Mouse (Mus musculus): Measurements from ENCODE around the gene Shld2. TPM values are rescaled to one million over a fixed set of nuclear protein-coding genes. Genes with fewer than 3 reads are reported as not detected.

Shld2 gene
- polyA plus RNA-seq, 1 experiment = 2.6 TPM

GRCm38 (mm10) chr14:34326606-34327005 is 16.3 kb upstream of the Shld2 start:
- H3K36me3 ChIP-seq (ENCODE audit: control insufficient read depth, insufficient read depth) = peaks cover 47% of the 10 kb centered on the region
- no peaks in the 10 kb centered on the region for H3K27me3 ChIP-seq (ENCODE audit: control insufficient read depth, insufficient read depth, insufficient read length)
- H3ac ChIP-seq (ENCODE audit: control insufficient read depth, insufficient read length) = no peak overlapping the region
- no peak overlapping the region for H3K4me3 ChIP-seq
- H3K4me2 ChIP-seq (ENCODE audit: low read depth) = no peak overlapping the region
- TF ChIP-seq USF1 (IDR thresholded peaks at IDR 0.05; ENCODE audit: low read depth) = no peak
- TF ChIP-seq CEBPB (IDR thresholded peaks at IDR 0.05; ENCODE audit: insufficient read depth, poor library complexity, severe bottlenecking) = no peak
- TF ChIP-seq E2F4 (IDR thresholded peaks at IDR 0.05; ENCODE audit: insufficient read depth) = no peak
- TF ChIP-seq POLR2AphosphoS2 (IDR thresholded peaks at IDR 0.05; ENCODE audit: insufficient read length, low read depth) = no peak
- no peak for TF ChIP-seq TCF12 (IDR thresholded peaks at IDR 0.05; ENCODE audit: insufficient read depth, poor library complexity, severe bottlenecking)
- TF ChIP-seq MAX (IDR thresholded peaks at IDR 0.05; ENCODE audit: low read depth) = no peak
- no peak for TF ChIP-seq REST (IDR thresholded peaks at IDR 0.05; ENCODE audit: insufficient read depth, insufficient read length)
- no peak for TF ChIP-seq MYOG (IDR thresholded peaks at IDR 0.05; ENCODE audit: control insufficient read depth in 1 of 3, insufficient read depth in 1 of 3, insufficient read length in 2 of 3, low read depth in 2 of 3)
- TF ChIP-seq POLR2A (IDR thresholded peaks at IDR 0.05; ENCODE audit: insufficient read length, low read depth) = no peak
- no peak for TF ChIP-seq TCF3 (IDR thresholded peaks at IDR 0.05; ENCODE audit: insufficient read length, low read depth)
- no peak for TF ChIP-seq MYOD1 (IDR thresholded peaks at IDR 0.05; ENCODE audit: control insufficient read depth in 1 of 3, insufficient read length in 2 of 3, low read depth in 2 of 3)
- no peaks in the 10 kb centered on the region for H3K79me2 ChIP-seq (ENCODE audit: control insufficient read depth, insufficient read depth)

GRCm38 (mm10) chr14:34323576-34324085 is 13.3 kb upstream of the Shld2 start:
- no peak overlapping the region for H3K4me3 ChIP-seq

GRCm38 (mm10) chr14:34318113-34318512 is 7.8 kb upstream of the Shld2 start:
- H3K4me2 ChIP-seq (ENCODE audit: low read depth) = no peak overlapping the region
- no peak for TF ChIP-seq POLR2A (IDR thresholded peaks at IDR 0.05; ENCODE audit: insufficient read length, low read depth)
- TF ChIP-seq MAX (IDR thresholded peaks at IDR 0.05; ENCODE audit: low read depth) = no peak
- no peak for TF ChIP-seq USF1 (IDR thresholded peaks at IDR 0.05; ENCODE audit: low read depth)
- no peak overlapping the region for H3K4me3 ChIP-seq
- H3K27me3 ChIP-seq (ENCODE audit: control insufficient read depth, insufficient read depth, insufficient read length) = no peaks in the 10 kb centered on the region
- H3K79me2 ChIP-seq (ENCODE audit: control insufficient read depth, insufficient read depth) = peaks cover 74% of the 10 kb centered on the region
- H3ac ChIP-seq (ENCODE audit: control insufficient read depth, insufficient read length) = no peak overlapping the region
- H3K36me3 ChIP-seq (ENCODE audit: control insufficient read depth, insufficient read depth) = peaks cover 21% of the 10 kb centered on the region

More at GRCm38 (mm10) chr14:34323576-34324085, 13.3 kb upstream of the Shld2 start:
- no peak for TF ChIP-seq USF1 (IDR thresholded peaks at IDR 0.05; ENCODE audit: low read depth)
- peaks cover 19% of the 10 kb centered on the region for H3K79me2 ChIP-seq (ENCODE audit: control insufficient read depth, insufficient read depth)
- no peaks in the 10 kb centered on the region for H3K27me3 ChIP-seq (ENCODE audit: control insufficient read depth, insufficient read depth, insufficient read length)
- peaks cover 52% of the 10 kb centered on the region for H3K36me3 ChIP-seq (ENCODE audit: control insufficient read depth, insufficient read depth)
- H3ac ChIP-seq (ENCODE audit: control insufficient read depth, insufficient read length) = no peak overlapping the region
- no peak overlapping the region for H3K4me2 ChIP-seq (ENCODE audit: low read depth)

GRCm38 (mm10) chr14:34317431-34317830 is 7.1 kb upstream of the Shld2 start:
- Histone ChIP-seq H3K79me2 (ENCODE audit: control insufficient read depth, insufficient read depth) (peaks cover 81% of the 10 kb centered on the region), H3K27me3 (ENCODE audit: control insufficient read depth, insufficient read depth, insufficient read length) (no peaks in the 10 kb centered on the region), H3ac (ENCODE audit: control insufficient read depth, insufficient read length) (no peak overlapping the region), H3K4me2 (ENCODE audit: low read depth) (no peak overlapping the region), H3K36me3 (ENCODE audit: control insufficient read depth, insufficient read depth) (peaks cover 21% of the 10 kb centered on the region), H3K4me3 (no peak overlapping the region)
- TF ChIP-seq REST (IDR thresholded peaks at IDR 0.05; ENCODE audit: insufficient read depth, insufficient read length) (no peak), MYOD1 (IDR thresholded peaks at IDR 0.05; ENCODE audit: control insufficient read depth in 1 of 3, insufficient read length in 2 of 3, low read depth in 2 of 3) (no peak), TCF12 (IDR thresholded peaks at IDR 0.05; ENCODE audit: insufficient read depth, poor library complexity, severe bottlenecking) (no peak), MAX (IDR thresholded peaks at IDR 0.05; ENCODE audit: low read depth) (no peak), USF1 (IDR thresholded peaks at IDR 0.05; ENCODE audit: low read depth) (no peak), POLR2A (IDR thresholded peaks at IDR 0.05; ENCODE audit: insufficient read length, low read depth) (no peak), SRF (IDR thresholded peaks at IDR 0.05; ENCODE audit: control insufficient read depth, insufficient read length, low read depth) (no peak), E2F4 (IDR thresholded peaks at IDR 0.05; ENCODE audit: insufficient read depth) (no peak), CEBPB (IDR thresholded peaks at IDR 0.05; ENCODE audit: insufficient read depth, poor library complexity, severe bottlenecking) (no peak), POLR2AphosphoS2 (IDR thresholded peaks at IDR 0.05; ENCODE audit: insufficient read length, low read depth) (no peak), TCF3 (IDR thresholded peaks at IDR 0.05; ENCODE audit: insufficient read length, low read depth) (no peak), MYOG (IDR thresholded peaks at IDR 0.05; ENCODE audit: control insufficient read depth in 1 of 3, insufficient read depth in 1 of 3, insufficient read length in 2 of 3, low read depth in 2 of 3) (no peak)

GRCm38 (mm10) chr14:34316346-34316745 is 6.1 kb upstream of the Shld2 start:
- H3K27me3 ChIP-seq (ENCODE audit: control insufficient read depth, insufficient read depth, insufficient read length) = no peaks in the 10 kb centered on the region
- H3K79me2 ChIP-seq (ENCODE audit: control insufficient read depth, insufficient read depth) = peaks cover 92% of the 10 kb centered on the region
- no peak overlapping the region for H3K4me3 ChIP-seq
- no peak overlapping the region for H3ac ChIP-seq (ENCODE audit: control insufficient read depth, insufficient read length)
- TF ChIP-seq REST (IDR thresholded peaks at IDR 0.05; ENCODE audit: insufficient read depth, insufficient read length) (no peak), POLR2AphosphoS2 (IDR thresholded peaks at IDR 0.05; ENCODE audit: insufficient read length, low read depth) (no peak), SRF (IDR thresholded peaks at IDR 0.05; ENCODE audit: control insufficient read depth, insufficient read length, low read depth) (no peak), E2F4 (IDR thresholded peaks at IDR 0.05; ENCODE audit: insufficient read depth) (no peak), CEBPB (IDR thresholded peaks at IDR 0.05; ENCODE audit: insufficient read depth, poor library complexity, severe bottlenecking) (no peak), MAX (IDR thresholded peaks at IDR 0.05; ENCODE audit: low read depth) (no peak), TCF12 (IDR thresholded peaks at IDR 0.05; ENCODE audit: insufficient read depth, poor library complexity, severe bottlenecking) (no peak), MYOG (IDR thresholded peaks at IDR 0.05; ENCODE audit: control insufficient read depth in 1 of 3, insufficient read depth in 1 of 3, insufficient read length in 2 of 3, low read depth in 2 of 3) (no peak)
- H3K36me3 ChIP-seq (ENCODE audit: control insufficient read depth, insufficient read depth) = peaks cover 18% of the 10 kb centered on the region
- no peak overlapping the region for H3K4me2 ChIP-seq (ENCODE audit: low read depth)
